Mouse (Mus musculus) forebrain, embryonic 15.5 days (tissue): ENCODE measurements at regions not wholly inside any gene's neighbourhood (a gene's known extent, or its start where the extent isn't known, plus 50 kb on each side); places are given as distances from the start of the nearest gene placed in this dataset.

Experiments used
- ATAC-seq: fragments of 200-750 bp; cut with Nextera tagmentation; replicated peaks from 2 replicates; pipeline ENCODE4 v1.8.0; 2017; ENCODE audit warnings: mild to moderate bottlenecking, moderate TSS enrichment, moderate library complexity
- H3K27ac ChIP-seq: fragments of 300-500 bp; sonication (generic); replicated peaks from 2 replicates; pipeline ENCODE4 v1.5.1; 2015; ENCODE audit warnings: mild to moderate bottlenecking, inconsistent platforms
- H3K27me3 ChIP-seq: fragments of 300-500 bp; sonication (generic); 2 replicates; pipeline ENCODE4 v1.6.1; 2015; ENCODE audit warnings: inconsistent platforms
- H3K36me3 ChIP-seq: fragments of 300-500 bp; sonication (generic); 2 replicates; pipeline ENCODE4 v1.6.1; 2015; ENCODE audit warnings: mild to moderate bottlenecking, inconsistent platforms
- H3K4me1 ChIP-seq: fragments of 300-500 bp; sonication (generic); 2 replicates; pipeline ENCODE4 v1.6.1; 2015; ENCODE audit warnings: inconsistent platforms
- H3K4me2 ChIP-seq: fragments of 300-500 bp; sonication (generic); replicated peaks from 2 replicates; pipeline ENCODE4 v1.6.1; 2015; ENCODE audit warnings: mild to moderate bottlenecking, inconsistent platforms
- H3K4me3 ChIP-seq: fragments of 300-500 bp; sonication (generic); 2 replicates; pipeline ENCODE4 v1.5.1; 2015; ENCODE audit warnings: mild to moderate bottlenecking, inconsistent platforms
- H3K9ac ChIP-seq: fragments of 300-500 bp; sonication (generic); replicated peaks from 2 replicates; pipeline ENCODE4 v1.6.1; 2015; ENCODE audit warnings: mild to moderate bottlenecking, inconsistent platforms
- H3K9me3 ChIP-seq: fragments of 300-500 bp; sonication (generic); 2 replicates; pipeline ENCODE4 v1.6.1; 2016; ENCODE audit warnings: inconsistent platforms
- WGBS: fragments of 180-500 bp; shearing (Covaris S2); methylation state at CpG from one replicate; pipeline ENCODE4 v1.1.7; 2015; ENCODE audit warnings: mixed read lengths; 5-methylcytosine and 5-hydroxymethylcytosine counted together

GRCm38 (mm10) chr13:28424446-28425059 is 167.2 kb downstream of the Gm11361 start:
- H3K4me3 ChIP-seq, result no peak overlapping the region
- ATAC-seq, result no peak
- no peaks in the 10 kb centered on the region for H3K27me3 ChIP-seq
- no peak overlapping the region for H3K9ac ChIP-seq
- H3K9me3 ChIP-seq, result no peaks in the 10 kb centered on the region
- WGBS, result 32% methylated on average over 8 of the region's 8 CpGs
- peaks cover 29% of the 10 kb centered on the region for H3K4me1 ChIP-seq
- no peaks in the 10 kb centered on the region for H3K36me3 ChIP-seq
- H3K27ac ChIP-seq, result peak overlapping the region; percentile 66
- H3K4me2 ChIP-seq, result no peak overlapping the region

DNA sequence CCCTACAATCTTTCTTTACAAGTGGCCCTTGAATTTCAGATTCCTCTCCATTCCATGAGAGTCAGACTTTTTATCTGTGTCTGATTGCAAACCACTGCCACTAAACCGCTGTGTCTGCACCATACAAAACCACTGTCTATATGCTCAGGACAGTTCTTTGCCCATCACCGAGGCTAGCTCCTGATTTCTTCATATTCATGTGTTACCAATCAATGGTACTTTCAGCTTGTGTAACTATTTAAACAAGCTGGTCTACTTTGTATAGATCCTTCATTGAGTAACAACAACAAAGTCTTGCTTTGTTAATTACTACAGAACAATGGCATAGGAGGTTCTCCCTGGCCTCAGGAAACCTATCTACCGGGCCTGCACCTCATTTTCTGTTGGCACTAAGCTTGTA is 164.0 kb downstream of the Gm11361 start:
- H3K36me3 ChIP-seq, result no peaks in the 10 kb centered on the region
- WGBS, result 59% methylated on average over 3 of the region's 3 CpGs
- no peak overlapping the region for H3K4me2 ChIP-seq
- no peaks in the 10 kb centered on the region for H3K27me3 ChIP-seq
- peaks cover 61% of the 10 kb centered on the region for H3K4me1 ChIP-seq
- ATAC-seq, result no peak
- H3K9ac ChIP-seq, result no peak overlapping the region
- no peaks in the 10 kb centered on the region for H3K9me3 ChIP-seq
- H3K4me3 ChIP-seq, result no peak overlapping the region
- H3K27ac ChIP-seq, result no peak overlapping the region

- Histone ChIP-seq H3K9ac (no peak overlapping the region; the same call in 1 of the 2 replicates), H3K36me3 (no peaks in the 10 kb centered on the region), H3K27ac (peak overlapping the region; percentile 95), H3K27me3 (no peaks in the 10 kb centered on the region), H3K9me3 (no peaks in the 10 kb centered on the region), H3K4me3 (no peak overlapping the region; the same call in 1 of the 2 replicates), H3K4me1 (peaks cover 66% of the 10 kb centered on the region), H3K4me2 (peak overlapping the region; percentile 46)
- no peak for ATAC-seq
- WGBS, result 89% methylated on average over 3 of the region's 3 CpGs
Measured at GRCm38 (mm10) chr13:28420636-28421035, 163.3 kb downstream of the Gm11361 start.

DNA sequence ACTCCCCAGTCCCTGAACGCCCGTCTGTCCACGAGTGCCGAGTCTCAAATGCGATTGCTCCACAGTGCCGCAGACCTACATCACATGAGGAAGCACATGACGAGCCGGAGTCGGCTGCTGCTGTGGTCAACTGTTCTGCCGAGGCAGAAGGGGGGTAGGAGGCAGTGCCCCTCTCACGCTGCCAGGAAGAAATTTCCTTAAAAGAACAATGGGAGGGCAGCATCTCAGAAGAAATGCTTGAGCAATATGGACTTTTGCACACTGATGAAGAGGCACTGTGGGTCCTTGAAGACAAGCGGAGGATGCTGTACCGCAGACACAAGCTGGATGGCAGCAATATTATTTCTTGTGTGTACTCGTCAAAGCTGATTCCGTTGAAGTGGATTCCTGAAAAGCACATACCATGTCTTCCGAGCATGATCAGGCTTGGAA is 162.6 kb downstream of the Gm11361 start:
- H3K4me3 ChIP-seq, result peak overlapping the region; percentile 34
- H3K9ac ChIP-seq, result peak overlapping the region; percentile 38
- H3K4me1 ChIP-seq, result peaks cover 64% of the 10 kb centered on the region
- peak overlapping the region; percentile 95 for H3K27ac ChIP-seq
- no peaks in the 10 kb centered on the region for H3K27me3 ChIP-seq
- H3K36me3 ChIP-seq, result no peaks in the 10 kb centered on the region
- no peak for ATAC-seq
- H3K9me3 ChIP-seq, result no peaks in the 10 kb centered on the region
- peak overlapping the region; percentile 46 for H3K4me2 ChIP-seq
- WGBS, result 37% methylated on average over 16 of the region's 16 CpGs

GRCm38 (mm10) chr13:28418936-28419681 is 161.8 kb downstream of the Gm11361 start:
- Histone ChIP-seq H3K4me3 (peak overlapping the region; percentile 34), H3K4me2 (peak overlapping the region; percentile 46), H3K4me1 (peaks cover 63% of the 10 kb centered on the region), H3K36me3 (no peaks in the 10 kb centered on the region), H3K9ac (peak overlapping the region; percentile 52; the same call in 1 of the 2 replicates), H3K27me3 (no peaks in the 10 kb centered on the region), H3K27ac (peak overlapping the region; percentile 95), H3K9me3 (no peaks in the 10 kb centered on the region)
- ATAC-seq, result no peak
- 81% methylated on average over 17 of the region's 17 CpGs for WGBS

DNA sequence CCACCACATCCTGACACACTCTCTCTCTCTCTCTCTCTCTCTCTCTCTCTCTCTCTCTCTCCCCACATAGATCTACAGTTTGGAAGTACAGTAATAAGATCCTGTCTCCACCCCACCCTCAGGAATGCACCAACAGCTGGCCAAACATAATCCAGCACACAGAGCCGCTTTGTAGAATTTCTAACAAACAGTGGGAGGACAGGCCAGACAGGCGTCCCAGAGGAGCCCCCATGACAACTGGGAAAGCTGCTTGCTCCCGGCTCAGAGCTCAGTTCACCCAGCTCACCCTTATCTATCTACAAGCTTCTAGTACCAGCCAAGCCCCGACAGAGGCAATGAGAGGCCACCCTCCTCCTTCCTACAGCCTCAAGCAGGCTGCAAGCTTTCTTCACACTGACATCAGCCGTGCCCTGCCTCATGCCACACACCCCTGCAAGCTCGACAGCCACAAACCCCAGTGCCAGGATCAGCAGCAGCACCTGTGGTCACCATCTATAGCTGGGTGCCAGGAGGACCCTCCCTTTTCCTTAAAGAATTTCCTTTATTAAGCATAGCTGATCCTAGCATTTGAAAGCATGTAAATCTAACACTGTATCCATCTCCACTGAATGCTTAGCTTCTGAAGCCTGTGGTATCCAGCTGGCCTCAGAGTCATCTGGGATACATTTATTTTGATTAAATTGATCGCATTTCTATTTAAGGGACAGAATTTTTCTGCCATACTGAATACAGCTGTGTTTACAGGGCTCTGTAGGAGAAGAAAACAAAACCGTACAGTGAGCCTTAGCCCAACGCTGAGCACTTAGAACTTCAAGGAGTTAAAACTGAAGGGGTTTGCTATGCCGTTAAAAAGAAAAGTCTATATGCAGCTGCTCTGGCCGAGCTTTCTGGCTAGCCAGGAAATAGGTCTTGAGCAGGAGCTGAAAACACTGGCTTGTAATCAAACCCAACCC is 160.9 kb downstream of the Gm11361 start:
- Histone ChIP-seq H3K4me2 (peak overlapping the region; percentile 46), H3K9me3 (no peaks in the 10 kb centered on the region), H3K27ac (peak overlapping the region; percentile 95), H3K9ac (peak overlapping the region; percentile 52), H3K4me1 (peaks cover 63% of the 10 kb centered on the region), H3K27me3 (no peaks in the 10 kb centered on the region), H3K36me3 (no peaks in the 10 kb centered on the region), H3K4me3 (peak overlapping the region; percentile 34)
- 8% methylated on average over 11 of the region's 11 CpGs for WGBS
- ATAC-seq, result peak; percentile 14; the same call in 1 of the 2 replicates

- H3K4me3 ChIP-seq, result peak overlapping the region; percentile 34
- WGBS, result 1% methylated on average over 7 of the region's 7 CpGs
- H3K4me2 ChIP-seq, result peak overlapping the region; percentile 46
- no peaks in the 10 kb centered on the region for H3K9me3 ChIP-seq
- peak overlapping the region; percentile 95 for H3K27ac ChIP-seq
- peaks cover 63% of the 10 kb centered on the region for H3K4me1 ChIP-seq
- ATAC-seq, result peak; percentile 33
- no peaks in the 10 kb centered on the region for H3K36me3 ChIP-seq
- H3K27me3 ChIP-seq, result no peaks in the 10 kb centered on the region
- H3K9ac ChIP-seq, result peak overlapping the region; percentile 52
Measured at GRCm38 (mm10) chr13:28417431-28417928, 160.2 kb downstream of the Gm11361 start.

DNA sequence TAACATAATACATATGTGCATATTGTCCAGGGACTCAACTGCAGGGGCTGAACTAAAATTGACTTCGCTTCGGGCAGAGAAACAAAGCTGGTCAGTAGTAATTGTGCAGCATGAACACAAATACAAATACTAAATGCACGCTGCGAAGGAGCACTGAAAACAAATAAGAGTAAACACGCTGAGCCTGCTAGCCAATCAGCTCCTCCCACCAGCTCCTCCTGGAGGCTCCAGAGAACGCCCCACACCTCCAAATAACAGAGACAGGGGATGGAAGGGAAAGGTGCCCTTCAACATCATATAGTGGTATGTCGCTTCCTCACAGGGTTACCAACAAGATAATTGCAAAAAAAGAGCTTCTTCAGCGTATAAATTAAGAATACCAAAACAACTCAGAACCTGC is 159.6 kb downstream of the Gm11361 start:
- H3K4me3 ChIP-seq, result peak overlapping the region; percentile 34
- H3K27ac ChIP-seq, result peak overlapping the region; percentile 95
- peak overlapping the region; percentile 52 for H3K9ac ChIP-seq
- no peaks in the 10 kb centered on the region for H3K36me3 ChIP-seq
- peak; percentile 21 for ATAC-seq
- no peaks in the 10 kb centered on the region for H3K9me3 ChIP-seq
- peak overlapping the region; percentile 46 for H3K4me2 ChIP-seq
- 5% methylated on average over 8 of the region's 8 CpGs for WGBS
- H3K4me1 ChIP-seq, result peaks cover 63% of the 10 kb centered on the region
- H3K27me3 ChIP-seq, result no peaks in the 10 kb centered on the region

DNA sequence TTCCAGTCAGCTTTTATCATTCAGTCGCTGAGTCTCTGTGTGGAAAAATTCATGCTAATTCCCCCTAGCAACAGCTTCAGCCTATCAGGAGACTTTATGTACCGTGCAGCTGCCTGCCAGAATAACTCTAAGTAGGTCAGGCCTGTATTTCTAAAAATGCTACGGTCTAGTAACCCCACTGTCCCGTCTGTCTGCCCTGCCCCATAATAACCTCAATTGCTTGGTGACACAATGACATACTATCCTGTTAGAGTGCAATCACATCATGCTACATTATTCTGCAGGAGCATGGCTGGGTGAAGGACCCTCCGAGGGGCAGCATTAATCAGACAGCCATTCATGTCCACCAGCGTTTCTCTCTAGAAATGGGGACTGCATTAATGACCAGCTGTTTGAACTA is 158.9 kb downstream of the Gm11361 start:
- 2% methylated on average over 6 of the region's 6 CpGs for WGBS
- H3K4me2 ChIP-seq, result peak overlapping the region; percentile 46
- peak overlapping the region; percentile 34 for H3K4me3 ChIP-seq
- no peaks in the 10 kb centered on the region for H3K36me3 ChIP-seq
- peaks cover 63% of the 10 kb centered on the region for H3K4me1 ChIP-seq
- peak overlapping the region; percentile 25 for H3K9ac ChIP-seq
- no peaks in the 10 kb centered on the region for H3K27me3 ChIP-seq
- H3K27ac ChIP-seq, result peak overlapping the region; percentile 95
- H3K9me3 ChIP-seq, result no peaks in the 10 kb centered on the region
- ATAC-seq, result peak; percentile 93

GRCm38 (mm10) chr13:28415769-28416168 is 158.4 kb downstream of the Gm11361 start:
- H3K27me3 ChIP-seq, result no peaks in the 10 kb centered on the region
- H3K27ac ChIP-seq, result peak overlapping the region; percentile 95
- no peaks in the 10 kb centered on the region for H3K9me3 ChIP-seq
- no peak overlapping the region for H3K4me3 ChIP-seq
- H3K36me3 ChIP-seq, result no peaks in the 10 kb centered on the region
- 0 out of 2 replicates have a peak, but pooled peaks have one; percentile 17 for ATAC-seq
- H3K9ac ChIP-seq, result no peak overlapping the region
- peaks cover 59% of the 10 kb centered on the region for H3K4me1 ChIP-seq
- H3K4me2 ChIP-seq, result peak overlapping the region; percentile 46
- WGBS, result 3% methylated on average over 1 of the region's 1 CpGs

DNA sequence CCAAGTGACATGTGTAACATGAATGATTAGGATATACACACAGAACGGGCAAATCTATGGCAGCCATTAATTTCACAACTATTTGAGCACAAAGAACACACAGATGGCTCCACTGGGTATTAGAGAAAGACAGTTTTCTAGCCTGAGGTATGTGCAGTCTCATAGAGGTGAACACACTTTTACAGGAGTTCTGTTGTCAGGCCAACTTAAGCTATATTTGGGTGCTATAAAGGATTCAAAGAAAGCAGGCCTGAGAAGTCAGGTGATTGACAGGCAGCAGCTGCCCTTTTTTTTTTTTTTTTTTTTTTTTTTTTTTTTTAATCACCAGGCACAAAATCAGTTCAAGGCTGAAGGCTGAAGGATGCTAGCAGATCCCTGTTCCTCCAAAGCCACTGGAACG is 153.0 kb downstream of the Gm11361 start:
- WGBS, result 6% methylated on average over 2 of the region's 2 CpGs
- no peak overlapping the region for H3K9ac ChIP-seq
- H3K27ac ChIP-seq, result peak overlapping the region; percentile 55
- H3K4me3 ChIP-seq, result no peak overlapping the region
- no peaks in the 10 kb centered on the region for H3K36me3 ChIP-seq
- peak; percentile 71 for ATAC-seq
- peaks cover 20% of the 10 kb centered on the region for H3K4me1 ChIP-seq
- H3K27me3 ChIP-seq, result no peaks in the 10 kb centered on the region
- no peak overlapping the region for H3K4me2 ChIP-seq
- H3K9me3 ChIP-seq, result no peaks in the 10 kb centered on the region
